Mouse (Mus musculus): ENCODE measurements at regions not wholly inside any gene's neighbourhood (a gene's known extent, or its start where the extent isn't known, plus 50 kb on each side); places are given as distances from the start of the nearest gene placed in this dataset.

DNA sequence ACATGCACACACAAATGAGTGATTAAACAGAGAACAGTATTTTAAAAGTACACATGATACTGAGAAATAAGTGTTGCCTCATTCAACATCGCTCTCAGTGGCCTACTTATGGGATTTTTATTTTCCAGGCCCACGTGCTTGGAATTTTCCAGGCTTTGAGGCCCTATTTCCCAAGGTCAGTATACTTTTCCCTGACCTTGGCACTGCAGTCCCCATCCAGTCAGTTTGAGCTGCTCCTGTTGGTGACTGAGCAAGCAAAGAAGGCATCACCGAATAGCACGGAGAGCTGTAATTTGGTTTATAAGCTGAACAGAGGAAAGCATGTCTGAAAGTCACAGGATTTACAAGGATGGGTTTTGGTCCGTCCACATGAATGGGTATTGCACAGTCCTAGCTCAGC lies 61.4 kb upstream of the Arhgap5 start:
- Histone ChIP-seq H3K27me3 (ENCODE audit: insufficient read depth, poor library complexity, severe bottlenecking) (no peaks in the 10 kb centered on the region), H3K27ac (no peak overlapping the region), H3K4me3 (no peak overlapping the region), H3K36me3 (no peaks in the 10 kb centered on the region), H3K4me1 (replicated peaks) (no peaks in the 10 kb centered on the region; the same call in 1 of the 2 replicates), H3K9me3 (no peaks in the 10 kb centered on the region)
- WGBS = 93% methylated on average over 5 of the region's 5 CpGs
- DNase-seq (ENCODE audit: low spot score) = no peak

DNA sequence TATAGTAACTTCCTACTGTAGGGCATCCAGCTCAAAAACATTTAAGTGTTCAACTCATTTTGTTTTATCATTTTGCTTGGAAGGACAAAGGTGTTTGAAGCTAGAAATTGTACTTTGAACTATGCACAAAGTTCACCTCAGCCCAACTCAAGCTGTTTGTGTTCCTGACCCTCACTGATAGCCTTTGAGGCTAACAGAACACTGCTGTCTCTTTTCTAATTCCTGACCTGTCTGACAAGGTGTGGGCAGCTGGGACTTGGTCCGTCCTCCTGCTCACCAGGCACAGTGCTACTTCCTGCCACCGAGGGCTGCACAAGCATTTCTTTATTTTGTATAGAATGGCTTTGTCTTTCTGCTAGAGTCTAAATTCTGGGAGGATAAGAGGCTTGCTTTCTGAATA lies 58.0 kb upstream of the Arhgap5 start:
- no peak for DNase-seq (ENCODE audit: low spot score)
- no peaks in the 10 kb centered on the region for H3K27me3 ChIP-seq (ENCODE audit: insufficient read depth, poor library complexity, severe bottlenecking)
- H3K9me3 ChIP-seq = no peaks in the 10 kb centered on the region
- H3K36me3 ChIP-seq = no peaks in the 10 kb centered on the region
- H3K4me3 ChIP-seq = no peak overlapping the region
- 69% methylated on average over 2 of the region's 2 CpGs for WGBS
- H3K27ac ChIP-seq = no peak overlapping the region
- H3K4me1 ChIP-seq (replicated peaks) = no peaks in the 10 kb centered on the region; the same call in 1 of the 2 replicates

DNA sequence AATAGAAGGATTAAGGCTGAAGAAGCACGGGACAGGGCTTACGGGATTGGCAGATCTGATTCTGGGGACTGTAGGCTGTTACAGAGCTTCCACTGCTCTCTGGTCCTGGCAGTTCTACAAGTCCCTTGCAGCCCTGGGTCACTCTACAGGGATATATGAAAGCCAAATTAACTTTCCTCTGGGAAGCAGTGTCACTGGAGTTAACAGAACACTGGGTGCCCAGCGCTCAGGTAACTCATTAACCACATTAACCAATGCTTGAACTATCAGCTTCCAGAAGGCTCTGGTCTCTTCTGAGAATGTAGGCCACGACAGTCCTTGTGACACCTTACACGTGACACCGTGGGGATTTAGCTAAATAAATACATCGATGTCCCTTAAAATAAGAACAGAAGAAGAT lies 57.3 kb upstream of the Arhgap5 start:
- no peaks in the 10 kb centered on the region for H3K36me3 ChIP-seq
- no peak for DNase-seq (ENCODE audit: low spot score)
- no peak overlapping the region for H3K27ac ChIP-seq
- H3K27me3 ChIP-seq (ENCODE audit: insufficient read depth, poor library complexity, severe bottlenecking) = no peaks in the 10 kb centered on the region
- H3K9me3 ChIP-seq = no peaks in the 10 kb centered on the region
- WGBS = 88% methylated on average over 7 of the region's 7 CpGs
- no peak overlapping the region for H3K4me3 ChIP-seq
- no peaks in the 10 kb centered on the region for H3K4me1 ChIP-seq (replicated peaks)

DNA sequence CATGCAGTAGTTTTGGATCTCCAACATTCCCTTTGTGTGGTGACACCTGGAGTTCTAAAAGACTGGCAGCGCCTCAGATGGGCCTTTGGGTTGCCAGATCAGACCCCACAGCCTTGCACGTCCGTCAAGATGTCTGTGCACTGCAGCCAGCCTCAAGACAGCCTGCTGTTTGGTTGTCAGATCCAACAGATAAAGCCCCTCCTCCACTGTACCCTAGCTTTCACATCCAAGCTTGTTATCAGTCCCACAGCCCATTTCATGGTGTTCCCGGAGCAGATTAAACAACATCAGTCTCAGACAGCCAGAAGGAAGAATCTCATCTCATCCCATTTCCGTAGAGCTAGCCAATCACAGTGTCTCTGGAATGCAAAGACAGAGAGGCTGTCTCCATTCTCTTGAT lies 56.3 kb upstream of the Arhgap5 start:
- no peaks in the 10 kb centered on the region for H3K36me3 ChIP-seq
- H3K27me3 ChIP-seq (ENCODE audit: insufficient read depth, poor library complexity, severe bottlenecking) = no peaks in the 10 kb centered on the region
- no peak for DNase-seq (ENCODE audit: low spot score)
- 78% methylated on average over 5 of the region's 5 CpGs for WGBS
- no peaks in the 10 kb centered on the region for H3K9me3 ChIP-seq
- no peak overlapping the region for H3K4me3 ChIP-seq
- H3K4me1 ChIP-seq (replicated peaks) = no peaks in the 10 kb centered on the region
- H3K27ac ChIP-seq = peak overlapping the region; percentile 6; the same call in 1 of the 2 replicates

DNA sequence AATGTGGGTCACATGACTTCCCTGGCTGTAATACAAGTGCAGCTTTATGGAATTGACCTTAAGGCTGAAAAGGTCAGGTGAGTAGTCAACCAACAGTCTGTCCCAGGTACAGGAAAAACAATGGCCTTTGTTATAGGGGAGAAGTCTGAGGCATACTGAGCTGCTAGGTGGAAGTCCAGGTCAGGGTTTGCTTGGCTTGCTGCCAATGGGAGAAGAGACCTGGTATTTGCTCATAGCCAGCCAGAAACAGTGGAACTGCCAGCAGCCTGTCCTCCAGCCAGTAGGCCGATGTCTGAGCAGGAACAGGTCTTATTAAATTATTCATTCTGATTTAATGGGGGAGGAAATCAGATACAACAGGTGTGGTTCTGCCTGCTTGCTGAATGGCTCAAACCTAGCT lies 55.6 kb upstream of the Arhgap5 start:
- no peaks in the 10 kb centered on the region for H3K27me3 ChIP-seq (ENCODE audit: insufficient read depth, poor library complexity, severe bottlenecking)
- no peaks in the 10 kb centered on the region for H3K4me1 ChIP-seq (replicated peaks)
- H3K9me3 ChIP-seq = no peaks in the 10 kb centered on the region
- 72% methylated on average over 1 of the region's 1 CpGs for WGBS
- no peaks in the 10 kb centered on the region for H3K36me3 ChIP-seq
- no peak overlapping the region for H3K27ac ChIP-seq
- no peak for DNase-seq (ENCODE audit: low spot score)
- no peak overlapping the region for H3K4me3 ChIP-seq

DNA sequence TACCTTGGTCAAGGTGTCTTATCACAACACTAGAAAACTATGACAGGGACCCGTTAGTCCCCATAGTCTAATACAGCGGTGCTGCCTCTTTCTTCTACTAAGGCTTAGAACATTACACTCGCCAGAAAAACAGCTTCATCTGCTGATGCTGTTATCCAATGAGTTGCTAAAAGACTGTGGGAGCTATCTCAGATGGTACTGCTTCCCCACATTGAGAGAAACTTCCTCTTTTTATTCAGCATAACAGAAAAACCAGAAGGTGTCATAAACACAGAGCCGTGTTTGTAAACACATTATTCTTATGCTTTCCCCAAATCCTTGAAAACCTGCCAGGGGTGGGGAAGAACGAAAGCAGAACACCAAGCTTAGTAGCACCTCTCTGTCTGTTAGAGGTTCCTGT lies 49.9 kb upstream of the Arhgap5 start:
- H3K27me3 ChIP-seq (ENCODE audit: insufficient read depth, poor library complexity, severe bottlenecking) = no peaks in the 10 kb centered on the region
- no peak overlapping the region for H3K4me3 ChIP-seq
- H3K4me1 ChIP-seq (replicated peaks) = no peaks in the 10 kb centered on the region
- WGBS = 93% methylated on average over 5 of the region's 5 CpGs
- no peak for DNase-seq (ENCODE audit: low spot score)
- no peak overlapping the region for H3K27ac ChIP-seq
- peaks cover 5% of the 10 kb centered on the region; the same call in 1 of the 2 replicates for H3K9me3 ChIP-seq
- no peaks in the 10 kb centered on the region for H3K36me3 ChIP-seq
